Comparison of ENCODE assay signal across 27 mouse cellular contexts in the genomic region with DNA sequence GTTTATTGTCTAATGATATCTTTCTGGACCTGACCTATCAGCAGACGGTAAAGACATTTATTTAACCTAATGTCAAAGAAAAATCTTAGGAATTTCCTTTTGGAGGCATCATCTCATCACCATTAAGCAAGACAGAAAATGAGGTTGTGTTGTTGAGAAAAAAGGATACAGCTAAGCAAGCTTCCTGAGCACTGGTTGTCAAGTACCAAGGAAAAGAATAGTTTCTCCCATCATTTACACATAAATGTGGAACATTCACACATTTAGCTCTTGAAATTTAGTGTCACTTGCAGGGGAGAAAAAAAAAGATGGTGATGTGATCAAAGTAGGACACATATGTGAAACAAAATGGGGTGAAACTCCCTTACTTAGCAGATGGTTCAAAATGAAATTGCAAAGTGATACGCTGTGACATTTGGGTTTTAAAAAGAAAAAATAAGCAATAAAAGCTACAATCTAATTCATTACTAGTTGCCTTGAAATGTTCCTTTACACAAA.
"Had no signal": no experiment of that assay in that cellular context is flagged by ENCODE, and none has a peak within 500 bp of the region (broad histone marks: within the 10 kb centered on the region; RNA-seq: fewer than 3 reads in every experiment).

No protein-coding gene starts in this region.

- H3K4me1 ChIP-seq: heart, embryonic 10.5 days; heart, embryonic 12.5 days; hindbrain, embryonic 10.5 days; hindbrain, embryonic 12.5 days; intestine, embryonic 15.5 days; limb, embryonic 10.5 days; limb, embryonic 12.5 days; liver, embryonic 13.5 days; liver, embryonic 15.5 days had no signal

- H3K27me3 ChIP-seq: heart, embryonic 12.5 days; hindbrain, embryonic 12.5 days; intestine, embryonic 15.5 days; limb, embryonic 12.5 days; liver, embryonic 13.5 days; liver, embryonic 15.5 days had no signal

- DNase-seq: gastrocnemius, adult 2 months; gastrocnemius, postnatal 10 days; gastrocnemius, postnatal 25 days; heart, adult 18-20 months; heart, postnatal 10 days; heart, postnatal 4 days; kidney, adult 18-20 months; kidney, adult 8-10 months; kidney, postnatal 10 days; kidney, postnatal 25 days; kidney, postnatal 4 days; liver; liver, embryonic 13.5 days had no signal

- H3K4me2 ChIP-seq: heart, embryonic 12.5 days; hindbrain, embryonic 12.5 days; hindbrain, embryonic 14.5 days; intestine, embryonic 15.5 days; limb, embryonic 12.5 days; liver, embryonic 11.5 days; liver, embryonic 13.5 days; liver, embryonic 15.5 days had no signal

- H3K9ac ChIP-seq: heart, embryonic 12.5 days; hindbrain, embryonic 12.5 days; hindbrain, embryonic 14.5 days; intestine, embryonic 15.5 days; limb, embryonic 12.5 days; liver, embryonic 13.5 days; liver, embryonic 15.5 days had no signal

- H3K36me3 ChIP-seq: heart, embryonic 10.5 days; heart, embryonic 12.5 days; hindbrain, embryonic 10.5 days; hindbrain, embryonic 12.5 days; intestine, embryonic 15.5 days; limb, embryonic 10.5 days; limb, embryonic 12.5 days; liver, embryonic 13.5 days; liver, embryonic 15.5 days had no signal

- H3K9me3 ChIP-seq: heart, embryonic 10.5 days; heart, embryonic 12.5 days; hindbrain, embryonic 10.5 days; hindbrain, embryonic 12.5 days; intestine, embryonic 15.5 days; limb, embryonic 10.5 days; limb, embryonic 12.5 days; liver, embryonic 13.5 days; liver, embryonic 15.5 days had no signal

- H3K27ac ChIP-seq: gastrocnemius, adult 2 months; heart, embryonic 10.5 days; hindbrain, embryonic 10.5 days; hindbrain, embryonic 12.5 days; hindbrain, embryonic 14.5 days; intestine, embryonic 15.5 days; layer of hippocampus, adult 2 months; limb, embryonic 10.5 days; limb, embryonic 12.5 days; liver, embryonic 13.5 days; liver, embryonic 15.5 days had no signal

- ATAC-seq: hindbrain, embryonic 16.5 days; inflammation-experienced regulatory T-cells, adult 6 months; intestine, embryonic 15.5 days; intestine, postnatal 0 days had no signal

- H3K4me3 ChIP-seq: gastrocnemius, adult 2 months; heart, embryonic 10.5 days; heart, embryonic 12.5 days; hindbrain, embryonic 10.5 days; hindbrain, embryonic 12.5 days; intestine, embryonic 15.5 days; layer of hippocampus, adult 2 months; limb, embryonic 10.5 days; limb, embryonic 12.5 days; liver, embryonic 13.5 days; liver, embryonic 15.5 days had no signal
